Mouse (Mus musculus): ENCODE data around the gene Cntrob.

DNA sequence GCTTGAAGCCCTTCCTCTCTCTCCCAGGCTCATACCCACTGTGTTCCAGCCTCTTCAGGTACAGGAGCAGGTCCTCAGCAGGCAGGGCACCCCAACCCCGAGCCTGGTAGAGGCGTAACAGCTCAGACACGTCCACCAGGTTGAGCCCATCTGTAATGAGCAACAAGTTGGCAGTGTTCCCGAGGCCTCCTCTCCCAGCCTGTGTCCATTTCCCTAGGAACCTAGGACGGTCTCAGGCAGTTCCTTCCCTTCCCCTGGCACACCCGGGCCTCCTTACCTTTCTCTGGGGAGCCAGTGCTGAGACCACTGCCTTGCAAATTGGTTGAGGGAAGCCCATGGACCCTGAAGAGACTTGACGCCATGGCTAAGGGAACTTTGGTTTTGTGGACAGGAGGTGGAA, 20.8 kb downstream of the Cntrob start:
- TF ChIP-seq POLR2A (IDR thresholded peaks at IDR 0.05; ENCODE audit: low read depth, low read length): no peak
- TF ChIP-seq CTCF (IDR thresholded peaks at IDR 0.05; ENCODE audit: borderline replicate concordance, insufficient read depth, low read length): no peak

Data from embryonic fibroblast, embryonic 13.5 days (primary cell).